Mouse (Mus musculus): ENCODE results near the gene Ceacam19. TPM values are rescaled to one million over a fixed set of nuclear protein-coding genes. Genes with fewer than 3 reads are reported as not detected.

The Ceacam19 gene
- polyA plus RNA-seq, 1 experiment from 2014 or later, result not detected

DNA sequence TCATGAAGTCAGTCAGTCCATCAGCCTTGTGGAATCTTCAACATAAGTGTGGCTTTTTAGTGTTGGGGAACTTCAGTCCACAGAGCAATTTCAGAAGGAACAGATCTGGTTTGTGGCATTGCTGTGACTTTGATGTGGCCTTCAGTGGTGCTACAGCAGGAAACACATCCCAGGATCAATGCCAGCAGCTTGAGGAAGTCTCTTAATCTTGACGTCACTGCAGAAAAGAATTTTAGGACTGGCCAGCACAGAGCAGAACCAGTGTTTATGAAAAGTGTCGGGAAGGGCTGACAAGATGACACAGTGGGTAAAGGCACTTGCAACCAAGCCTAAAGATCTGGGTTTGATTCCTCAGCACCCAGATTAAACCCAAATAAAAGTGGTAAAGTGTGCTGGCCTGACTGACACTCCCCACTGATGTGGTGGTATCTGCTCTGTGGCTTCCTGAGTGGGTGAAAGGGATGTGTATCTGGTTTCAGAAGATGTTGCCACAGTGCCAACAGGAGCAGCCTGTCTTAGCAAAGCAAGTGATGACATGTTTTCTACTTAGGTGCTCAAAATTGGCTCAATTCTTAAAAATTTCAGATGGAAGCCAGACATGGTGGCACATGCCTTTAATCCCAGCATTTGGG lies 39.2 kb upstream of the Ceacam19 start:
- no peak overlapping the region for H3K27ac ChIP-seq (ENCODE audit: low read length)
- ATAC-seq (ENCODE audit: low read depth), result no peak

DNA sequence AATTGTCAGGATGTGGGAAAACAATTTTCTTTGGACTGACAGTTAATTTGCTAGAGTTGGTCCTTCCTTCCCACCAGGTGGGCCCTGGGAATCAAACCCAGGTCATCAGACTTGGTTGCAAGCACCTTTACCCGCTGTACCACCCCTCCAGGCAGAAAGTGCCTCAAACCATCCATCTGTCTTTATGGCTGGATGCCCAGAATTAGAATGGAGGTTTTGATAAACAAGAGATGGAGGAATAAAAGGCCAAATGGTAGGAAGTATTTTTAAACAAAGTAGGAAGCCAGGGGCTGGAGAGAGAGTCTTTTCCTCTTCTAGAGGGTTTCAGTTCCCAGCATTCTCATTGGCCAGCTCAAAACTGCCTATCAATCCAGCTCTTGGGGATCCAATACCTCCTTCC lies 37.6 kb upstream of the Ceacam19 start:
- H3K4me1 ChIP-seq (ENCODE audit: control insufficient read depth, low read depth, low read length), result no peaks in the 10 kb centered on the region; the same call in 1 of the 2 replicates
- H3K4me3 ChIP-seq (ENCODE audit: low read depth, low read length), result no peak overlapping the region
- no peak overlapping the region for H3K27ac ChIP-seq (ENCODE audit: low read length)
- 54% methylated on average over 1 of the region's 1 CpGs for WGBS (ENCODE audit: insufficient replicate concordance)
- H3K9me3 ChIP-seq (replicated peaks; ENCODE audit: control insufficient read depth, low read length), result no peaks in the 10 kb centered on the region
- H3K9ac ChIP-seq (ENCODE audit: low read depth, low read length), result no peak overlapping the region
- H3K27me3 ChIP-seq (ENCODE audit: control insufficient read depth, insufficient read depth, low read depth, low read length), result no peaks in the 10 kb centered on the region
- H3K4me2 ChIP-seq (ENCODE audit: low read depth, low read length), result no peak overlapping the region
- H3K36me3 ChIP-seq (ENCODE audit: control insufficient read depth, insufficient read depth), result no peaks in the 10 kb centered on the region
- no peak for ATAC-seq (ENCODE audit: low read depth)

More for the DNA sequence above, 39.2 kb upstream of the Ceacam19 start:
- Histone ChIP-seq H3K27me3 (ENCODE audit: control insufficient read depth, insufficient read depth, low read depth, low read length) (no peaks in the 10 kb centered on the region), H3K9me3 (replicated peaks; ENCODE audit: control insufficient read depth, low read length) (no peaks in the 10 kb centered on the region), H3K36me3 (ENCODE audit: control insufficient read depth, insufficient read depth) (no peaks in the 10 kb centered on the region), H3K4me2 (ENCODE audit: low read depth, low read length) (no peak overlapping the region), H3K9ac (ENCODE audit: low read depth, low read length) (no peak overlapping the region), H3K4me3 (ENCODE audit: low read depth, low read length) (no peak overlapping the region), H3K4me1 (ENCODE audit: control insufficient read depth, low read depth, low read length) (no peaks in the 10 kb centered on the region)
- WGBS (ENCODE audit: insufficient replicate concordance), result 31% methylated on average over 2 of the region's 2 CpGs

DNA sequence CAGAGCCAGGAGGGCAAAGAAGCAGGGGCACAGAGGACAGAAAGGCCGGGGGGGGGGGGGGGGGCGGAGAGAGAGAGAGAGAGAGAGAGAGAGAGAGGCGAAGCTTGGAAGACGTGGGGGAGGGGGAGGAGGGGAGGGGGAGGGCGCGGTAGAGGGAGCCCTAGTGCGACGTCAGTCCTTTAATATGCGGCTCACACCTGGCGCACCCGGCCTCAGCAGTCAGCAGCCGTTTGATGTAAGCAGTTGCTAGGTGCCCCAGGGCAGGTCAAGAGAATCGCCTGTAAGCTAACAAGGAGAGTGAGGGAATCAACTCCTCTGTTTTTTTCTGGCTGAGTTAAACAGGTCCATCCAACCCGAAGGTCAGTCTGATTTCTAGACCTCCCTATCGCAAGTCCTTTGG lies 36.0 kb upstream of the Ceacam19 start:
- peaks cover 4% of the 10 kb centered on the region for H3K4me1 ChIP-seq (ENCODE audit: control insufficient read depth, low read depth, low read length)
- no peak for ATAC-seq (ENCODE audit: low read depth)
- no peaks in the 10 kb centered on the region for H3K27me3 ChIP-seq (ENCODE audit: control insufficient read depth, insufficient read depth, low read depth, low read length)
- H3K36me3 ChIP-seq (ENCODE audit: control insufficient read depth, insufficient read depth), result no peaks in the 10 kb centered on the region
- no peak overlapping the region for H3K4me3 ChIP-seq (ENCODE audit: low read depth, low read length)
- no peak overlapping the region for H3K4me2 ChIP-seq (ENCODE audit: low read depth, low read length)
- WGBS (ENCODE audit: insufficient replicate concordance), result 24% methylated on average over 10 of the region's 15 CpGs
- H3K9ac ChIP-seq (ENCODE audit: low read depth, low read length), result no peak overlapping the region
- H3K9me3 ChIP-seq (replicated peaks; ENCODE audit: control insufficient read depth, low read length), result no peaks in the 10 kb centered on the region
- H3K27ac ChIP-seq (ENCODE audit: low read length), result no peak overlapping the region

DNA sequence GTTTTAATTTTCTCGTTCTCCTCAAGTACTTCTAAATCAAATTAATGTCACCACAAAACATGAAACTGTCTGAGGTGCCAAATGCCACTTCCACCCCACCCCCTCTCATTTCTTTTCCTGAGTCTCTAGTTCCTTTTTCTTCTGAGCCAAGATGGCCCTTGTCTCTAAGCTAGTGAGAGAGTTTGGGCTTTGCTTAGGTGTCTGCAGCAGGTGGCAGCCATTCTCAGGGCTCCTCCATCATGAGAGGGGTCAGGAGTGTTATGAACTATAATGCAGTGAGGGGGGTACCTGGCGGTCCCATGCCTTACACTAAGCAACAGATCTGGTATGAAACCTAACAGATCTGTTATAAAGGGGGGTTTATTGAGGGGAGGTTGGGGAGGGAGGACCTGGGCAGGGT lies 35.6 kb upstream of the Ceacam19 start:
- Histone ChIP-seq H3K9me3 (replicated peaks; ENCODE audit: control insufficient read depth, low read length) (no peaks in the 10 kb centered on the region), H3K4me2 (ENCODE audit: low read depth, low read length) (no peak overlapping the region), H3K27ac (ENCODE audit: low read length) (no peak overlapping the region), H3K9ac (ENCODE audit: low read depth, low read length) (no peak overlapping the region), H3K27me3 (ENCODE audit: control insufficient read depth, insufficient read depth, low read depth, low read length) (no peaks in the 10 kb centered on the region), H3K36me3 (ENCODE audit: control insufficient read depth, insufficient read depth) (no peaks in the 10 kb centered on the region), H3K4me1 (ENCODE audit: control insufficient read depth, low read depth, low read length) (peaks cover 4% of the 10 kb centered on the region), H3K4me3 (ENCODE audit: low read depth, low read length) (no peak overlapping the region)
- WGBS (ENCODE audit: insufficient replicate concordance), result 22% methylated on average over 2 of the region's 2 CpGs
- no peak for ATAC-seq (ENCODE audit: low read depth)

DNA sequence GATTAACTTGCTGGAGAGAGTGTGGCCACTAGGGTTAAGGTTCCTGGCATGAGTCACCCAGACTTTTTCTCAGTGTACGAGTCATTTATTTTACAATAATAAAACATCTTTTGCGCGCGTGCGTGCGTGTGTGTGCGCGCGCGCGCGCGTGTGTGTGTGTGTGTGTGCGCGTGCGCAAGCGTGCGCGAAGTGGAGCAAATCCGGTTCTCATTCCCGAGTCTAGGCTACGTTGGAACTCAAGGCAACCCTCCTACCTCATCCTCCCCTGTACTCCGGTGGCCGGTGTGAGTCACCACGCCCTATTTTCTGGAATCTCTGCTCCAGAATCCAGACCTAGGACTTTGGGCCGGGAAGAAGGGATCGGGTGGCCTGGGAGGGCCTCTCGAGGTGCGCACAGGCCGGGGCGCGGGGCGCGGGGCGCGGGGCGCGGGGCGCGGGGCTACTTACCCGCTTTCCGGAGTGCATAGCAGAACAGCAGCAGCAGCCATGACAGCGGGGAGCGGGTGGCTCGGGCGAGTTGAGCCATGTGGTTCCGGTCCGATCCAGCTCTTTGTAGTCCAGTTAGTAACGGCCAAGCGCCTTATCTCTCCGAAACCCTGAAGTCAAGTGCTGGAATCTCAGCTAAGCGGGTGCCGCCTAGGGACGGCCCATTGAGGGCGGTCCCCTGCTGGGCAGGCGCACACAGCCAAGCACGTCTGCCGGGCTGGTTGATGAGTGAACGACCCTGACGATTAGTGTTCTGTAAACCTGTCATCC lies 32.9 kb upstream of the Ceacam19 start, which contains the start of gene Pvr:
Gene Pvr, minus strand, starts transcription at position 655 of the 756 bp plus-strand sequence.
- Histone ChIP-seq H3K4me3 (ENCODE audit: low read depth, low read length) (peak within 1 kb of the TSS; percentile 66), H3K4me2 (ENCODE audit: low read depth, low read length) (peak within 1 kb of the TSS; percentile 66), H3K27ac (ENCODE audit: low read length) (peak within 1 kb of the TSS; percentile 41), H3K4me1 (ENCODE audit: control insufficient read depth, low read depth, low read length) (peaks cover 4% of the 10 kb centered on the region), H3K27me3 (ENCODE audit: control insufficient read depth, insufficient read depth, low read depth, low read length) (no peaks in the 10 kb centered on the region), H3K36me3 (ENCODE audit: control insufficient read depth, insufficient read depth) (no peaks in the 10 kb centered on the region), H3K9me3 (replicated peaks; ENCODE audit: control insufficient read depth, low read length) (no peaks in the 10 kb centered on the region), H3K9ac (ENCODE audit: low read depth, low read length) (peak within 1 kb of the TSS; percentile 58)
- under 1% methylated on average over 60 of the region's 60 CpGs for whole genome bisulfite sequencing (ENCODE audit: insufficient replicate concordance)
- ATAC-seq (ENCODE audit: low read depth), result peak; percentile 91

DNA sequence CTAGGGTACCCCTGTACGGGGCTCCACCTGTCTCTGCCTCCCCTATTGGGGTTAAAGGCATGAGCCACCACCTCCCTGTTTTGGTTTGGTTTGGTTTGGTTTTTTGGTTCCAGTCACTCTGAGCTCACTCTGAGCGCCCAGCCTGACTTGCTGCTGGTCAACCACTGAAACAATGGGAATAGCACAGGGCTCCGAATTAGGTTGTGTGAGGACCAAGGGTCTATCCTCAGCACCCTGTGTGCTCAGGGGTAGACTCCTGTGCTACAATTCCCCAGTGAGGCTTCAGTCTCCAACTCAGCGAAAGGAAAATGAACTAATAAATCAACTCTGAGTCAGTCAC lies 32.4 kb upstream of the Ceacam19 start:
- Histone ChIP-seq H3K4me3 (ENCODE audit: low read depth, low read length) (peak overlapping the region; percentile 66), H3K9ac (ENCODE audit: low read depth, low read length) (peak overlapping the region; percentile 58), H3K27ac (ENCODE audit: low read length) (no peak overlapping the region), H3K4me2 (ENCODE audit: low read depth, low read length) (peak overlapping the region; percentile 66), H3K27me3 (ENCODE audit: control insufficient read depth, insufficient read depth, low read depth, low read length) (no peaks in the 10 kb centered on the region), H3K9me3 (replicated peaks; ENCODE audit: control insufficient read depth, low read length) (no peaks in the 10 kb centered on the region), H3K4me1 (ENCODE audit: control insufficient read depth, low read depth, low read length) (peaks cover 4% of the 10 kb centered on the region), H3K36me3 (ENCODE audit: control insufficient read depth, insufficient read depth) (no peaks in the 10 kb centered on the region)
- no peak for ATAC-seq (ENCODE audit: low read depth)
- 21% methylated on average over 4 of the region's 4 CpGs for WGBS (ENCODE audit: insufficient replicate concordance)

DNA sequence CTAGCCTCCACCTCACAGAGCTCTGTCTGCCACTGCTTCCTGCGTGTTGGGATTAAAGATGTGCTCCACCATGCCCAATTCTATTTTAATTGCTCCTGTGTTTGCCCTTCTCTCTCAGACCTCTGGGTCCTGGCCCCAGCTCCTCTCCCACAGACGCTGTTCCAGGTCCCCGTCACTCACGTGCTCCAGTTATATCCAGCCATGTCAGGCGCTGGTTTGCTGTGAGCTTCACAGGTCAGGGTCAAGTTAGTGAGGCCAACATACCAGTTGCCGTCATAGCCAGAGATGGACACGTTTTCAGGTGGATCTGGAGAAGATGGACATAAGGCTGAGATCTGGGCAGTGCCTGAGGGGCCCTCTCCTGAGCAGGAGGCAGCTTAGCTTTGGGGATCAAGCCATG lies 26.8 kb upstream of the Ceacam19 start:
- 73% methylated on average over 7 of the region's 7 CpGs for WGBS (ENCODE audit: insufficient replicate concordance)
- H3K4me1 ChIP-seq (ENCODE audit: control insufficient read depth, low read depth, low read length), result no peaks in the 10 kb centered on the region
- no peak overlapping the region for H3K4me3 ChIP-seq (ENCODE audit: low read depth, low read length)
- H3K27ac ChIP-seq (ENCODE audit: low read length), result no peak overlapping the region
- H3K27me3 ChIP-seq (ENCODE audit: control insufficient read depth, insufficient read depth, low read depth, low read length), result no peaks in the 10 kb centered on the region
- H3K4me2 ChIP-seq (ENCODE audit: low read depth, low read length), result no peak overlapping the region
- no peak overlapping the region for H3K9ac ChIP-seq (ENCODE audit: low read depth, low read length)
- H3K9me3 ChIP-seq (replicated peaks; ENCODE audit: control insufficient read depth, low read length), result no peaks in the 10 kb centered on the region
- H3K36me3 ChIP-seq (ENCODE audit: control insufficient read depth, insufficient read depth), result no peaks in the 10 kb centered on the region
- no peak for ATAC-seq (ENCODE audit: low read depth)

DNA sequence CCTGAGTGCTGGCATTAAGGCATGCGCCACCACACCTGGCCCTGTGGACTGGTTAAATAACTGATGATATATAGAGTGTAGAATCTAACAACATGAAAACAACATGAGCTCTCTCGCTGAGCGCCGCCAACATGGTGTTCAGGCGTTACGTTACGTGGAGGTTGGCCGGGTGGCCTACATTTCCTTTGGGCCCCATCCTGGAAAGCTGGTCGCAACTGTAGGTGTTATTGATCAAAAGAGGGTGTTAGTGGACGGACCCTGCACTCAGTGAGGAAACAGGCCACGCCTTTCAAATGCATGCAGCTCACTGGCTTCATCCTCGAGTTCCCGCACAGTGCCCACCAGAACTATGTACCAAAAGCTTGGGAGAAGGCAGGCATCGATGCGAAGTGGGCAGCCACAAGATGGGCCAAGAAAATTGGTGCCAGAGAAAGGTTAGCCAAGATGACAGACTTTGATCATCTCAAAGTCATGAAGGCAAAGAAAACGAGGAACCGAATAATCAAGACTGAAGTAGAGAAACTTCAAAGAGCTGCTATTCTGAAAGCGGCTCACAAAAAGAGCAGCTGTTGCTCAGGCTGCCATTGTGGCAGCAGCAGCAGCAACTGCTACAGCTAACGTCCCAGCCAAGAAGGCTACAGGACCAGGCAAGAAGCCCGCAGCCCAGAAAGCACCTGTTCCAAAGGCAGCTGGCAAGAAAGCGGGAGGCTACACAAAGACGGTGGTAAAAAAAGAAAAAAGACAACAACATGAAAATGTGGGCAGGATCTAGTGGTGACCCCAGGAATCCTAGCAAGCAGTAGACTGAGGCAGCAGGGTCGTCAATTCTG lies 24.1 kb upstream of the Ceacam19 start:
- H3K36me3 ChIP-seq (ENCODE audit: control insufficient read depth, insufficient read depth), result no peaks in the 10 kb centered on the region; the same call in 1 of the 2 replicates
- no peak for ATAC-seq (ENCODE audit: low read depth)
- no peak overlapping the region for H3K27ac ChIP-seq (ENCODE audit: low read length)
- no peaks in the 10 kb centered on the region for H3K9me3 ChIP-seq (replicated peaks; ENCODE audit: control insufficient read depth, low read length)
- WGBS (ENCODE audit: insufficient replicate concordance), result 78% methylated on average over 23 of the region's 23 CpGs
- no peaks in the 10 kb centered on the region for H3K4me1 ChIP-seq (ENCODE audit: control insufficient read depth, low read depth, low read length)
- H3K4me3 ChIP-seq (ENCODE audit: low read depth, low read length), result no peak overlapping the region
- H3K9ac ChIP-seq (ENCODE audit: low read depth, low read length), result no peak overlapping the region
- H3K4me2 ChIP-seq (ENCODE audit: low read depth, low read length), result no peak overlapping the region
- no peaks in the 10 kb centered on the region for H3K27me3 ChIP-seq (ENCODE audit: control insufficient read depth, insufficient read depth, low read depth, low read length)

DNA sequence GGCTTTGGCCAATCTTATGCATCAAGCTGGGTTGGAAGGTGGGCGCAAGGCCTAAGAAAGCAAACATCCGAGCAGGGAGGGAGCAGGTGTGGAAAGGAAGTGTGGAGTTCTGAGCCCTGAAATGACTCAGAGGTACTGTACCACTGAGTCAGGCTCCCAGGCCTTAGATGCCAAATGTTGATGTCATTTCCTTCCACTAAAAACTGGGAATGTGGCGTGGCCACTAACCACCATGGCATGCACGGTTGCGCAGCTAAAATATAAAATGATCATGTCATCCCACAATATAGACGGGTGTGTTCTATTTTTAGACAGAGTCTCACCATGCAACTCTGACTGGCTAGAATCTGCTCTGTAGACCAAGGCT lies 23.5 kb upstream of the Ceacam19 start:
- WGBS (ENCODE audit: insufficient replicate concordance), result 68% methylated on average over 6 of the region's 6 CpGs
- no peak for ATAC-seq (ENCODE audit: low read depth)

More for the DNA sequence above, 23.5 kb upstream of the Ceacam19 start:
- Histone ChIP-seq H3K4me1 (ENCODE audit: control insufficient read depth, low read depth, low read length) (no peaks in the 10 kb centered on the region), H3K9me3 (replicated peaks; ENCODE audit: control insufficient read depth, low read length) (no peaks in the 10 kb centered on the region), H3K4me2 (ENCODE audit: low read depth, low read length) (no peak overlapping the region), H3K27ac (ENCODE audit: low read length) (no peak overlapping the region), H3K27me3 (ENCODE audit: control insufficient read depth, insufficient read depth, low read depth, low read length) (no peaks in the 10 kb centered on the region), H3K36me3 (ENCODE audit: control insufficient read depth, insufficient read depth) (no peaks in the 10 kb centered on the region; the same call in 1 of the 2 replicates), H3K9ac (ENCODE audit: low read depth, low read length) (no peak overlapping the region), H3K4me3 (ENCODE audit: low read depth, low read length) (no peak overlapping the region)
